Mouse (Mus musculus): ENCODE data around the gene B4galnt3. TPM values are rescaled to one million over a fixed set of nuclear protein-coding genes. Genes with fewer than 3 reads are reported as not detected.

B4galnt3 gene
- polyA plus RNA-seq, 1 experiment from 2014 or later = 0.22 TPM

DNA sequence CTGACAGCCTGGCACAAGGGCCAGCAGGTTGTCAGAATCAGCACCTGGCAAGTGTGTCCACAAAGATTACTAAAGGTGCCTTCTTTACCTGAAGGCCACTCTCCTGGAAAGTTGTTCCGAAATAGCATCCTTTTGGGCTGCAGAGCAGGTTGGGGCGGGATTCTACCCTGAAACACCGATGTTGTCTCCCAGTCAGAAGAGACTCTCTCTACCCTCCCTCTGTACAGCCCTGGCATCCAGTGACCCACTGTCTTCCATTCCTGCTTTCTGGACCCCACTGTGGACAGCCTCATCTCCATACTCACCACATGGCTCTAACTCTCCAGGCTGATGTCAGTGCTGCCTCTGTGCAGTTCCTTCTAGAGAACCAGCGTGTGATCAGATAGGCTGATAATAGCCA is 118.7 kb downstream of the B4galnt3 start:
- Histone ChIP-seq H3K27ac (no peak overlapping the region), H3K4me1 (no peaks in the 10 kb centered on the region), H3K36me3 (replicated peaks) (no peaks in the 10 kb centered on the region), H3K27me3 (no peaks in the 10 kb centered on the region), H3K4me2 (no peak overlapping the region), H3K9me3 (no peaks in the 10 kb centered on the region), H3K4me3 (replicated peaks) (no peak overlapping the region), H3K9ac (no peak overlapping the region)
- no peak for ATAC-seq (ENCODE audit: low FRiP score)
- 92% methylated on average over 4 of the region's 4 CpGs for WGBS

DNA sequence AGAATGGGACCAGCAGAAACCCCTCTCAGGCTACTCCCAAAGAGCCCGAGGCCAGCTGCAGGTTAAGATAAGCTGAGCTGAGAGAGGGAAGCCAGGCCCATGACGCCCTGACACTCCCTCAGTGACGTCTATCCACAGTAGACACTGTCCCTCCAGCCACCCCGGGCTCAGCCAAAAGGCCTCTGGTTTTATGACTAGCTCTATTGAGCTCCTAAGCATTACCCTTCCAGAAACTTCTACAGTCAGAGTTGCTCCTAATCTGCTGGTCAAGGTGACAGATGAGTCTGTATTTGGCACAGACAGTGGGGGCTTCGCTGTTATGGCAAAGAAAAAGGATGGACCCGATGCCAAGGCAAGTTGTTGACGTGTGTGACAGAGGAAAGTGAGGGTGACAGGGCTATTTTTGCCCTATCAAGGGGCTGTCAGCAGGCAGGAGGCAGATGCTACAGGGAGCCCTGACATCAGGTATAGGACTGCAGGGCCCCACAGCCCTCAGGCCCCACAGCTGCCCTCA is 119.7 kb downstream of the B4galnt3 start:
- Histone ChIP-seq H3K4me2 (no peak overlapping the region), H3K27ac (no peak overlapping the region; the same call in 1 of the 2 replicates), H3K9ac (no peak overlapping the region), H3K4me3 (replicated peaks) (no peak overlapping the region), H3K4me1 (no peaks in the 10 kb centered on the region), H3K27me3 (no peaks in the 10 kb centered on the region), H3K36me3 (replicated peaks) (no peaks in the 10 kb centered on the region), H3K9me3 (no peaks in the 10 kb centered on the region)
- no peak for ATAC-seq (ENCODE audit: low FRiP score)
- WGBS = 78% methylated on average over 7 of the region's 7 CpGs

DNA sequence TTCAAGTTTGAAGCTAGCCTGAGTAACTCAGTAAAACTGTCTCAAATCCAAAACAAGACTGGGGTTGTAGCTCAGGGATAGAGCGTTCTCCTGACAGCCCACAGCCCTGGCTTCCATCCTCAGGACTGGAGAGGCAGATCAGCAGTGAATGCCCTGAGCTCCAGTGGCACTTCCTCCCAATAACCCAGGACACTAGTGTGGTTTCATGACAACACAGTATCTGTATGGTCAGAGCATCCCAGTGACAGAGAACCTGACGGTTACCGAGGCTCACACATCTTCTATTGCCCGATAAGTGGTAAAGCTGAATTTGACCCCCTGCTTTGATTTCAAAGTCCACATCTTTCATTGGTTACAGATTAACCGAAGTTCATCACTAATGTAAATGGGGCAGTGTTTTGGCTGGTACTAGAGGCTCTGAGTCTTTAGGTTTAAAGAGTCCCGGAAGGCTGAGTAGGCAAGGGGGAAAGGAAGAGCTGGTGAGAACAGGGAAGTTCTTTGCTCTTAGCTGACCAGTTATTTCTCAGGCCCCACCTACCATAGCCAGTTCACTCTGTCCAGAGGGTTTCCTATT is 120.2 kb downstream of the B4galnt3 start:
- Histone ChIP-seq H3K36me3 (replicated peaks) (no peaks in the 10 kb centered on the region), H3K9me3 (no peaks in the 10 kb centered on the region), H3K4me1 (no peaks in the 10 kb centered on the region), H3K4me2 (no peak overlapping the region), H3K27me3 (no peaks in the 10 kb centered on the region), H3K4me3 (replicated peaks) (no peak overlapping the region), H3K9ac (no peak overlapping the region), H3K27ac (peak overlapping the region; percentile 6; the same call in 1 of the 2 replicates)
- 84% methylated on average over 6 of the region's 6 CpGs for WGBS
- ATAC-seq (ENCODE audit: low FRiP score) = no peak

- no peaks in the 10 kb centered on the region for H3K9me3 ChIP-seq
- H3K4me2 ChIP-seq = no peak overlapping the region
- H3K27me3 ChIP-seq = no peaks in the 10 kb centered on the region
- H3K4me3 ChIP-seq (replicated peaks) = no peak overlapping the region
- H3K27ac ChIP-seq = no peak overlapping the region
- 84% methylated on average over 8 of the region's 8 CpGs for WGBS
- no peaks in the 10 kb centered on the region for H3K36me3 ChIP-seq (replicated peaks)
- no peak for ATAC-seq (ENCODE audit: low FRiP score)
- no peak overlapping the region for H3K9ac ChIP-seq
- H3K4me1 ChIP-seq = no peaks in the 10 kb centered on the region
Observed at GRCm38 (mm10) chr6:120172294-120173017, 121.9 kb downstream of the B4galnt3 start.

DNA sequence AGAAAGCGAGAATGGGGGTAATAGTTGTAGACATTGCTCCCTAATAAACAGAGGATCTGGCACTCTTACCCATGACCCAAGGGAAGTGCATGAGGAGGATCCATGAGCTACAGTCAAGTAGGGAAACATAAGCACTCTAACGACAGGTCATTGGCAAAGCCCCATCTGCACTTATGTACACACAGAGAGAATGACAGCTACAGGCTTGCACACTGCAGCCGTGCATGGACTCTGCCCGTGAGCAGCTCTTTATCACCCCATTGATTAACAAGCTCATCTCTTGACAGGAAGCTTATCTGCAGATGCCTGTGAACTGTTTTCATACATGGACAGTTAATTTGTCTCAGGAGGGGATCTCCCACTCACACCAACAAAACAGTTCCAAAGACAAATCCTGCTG is 126.8 kb downstream of the B4galnt3 start:
- Histone ChIP-seq H3K9ac (no peak overlapping the region), H3K9me3 (no peaks in the 10 kb centered on the region), H3K36me3 (replicated peaks) (no peaks in the 10 kb centered on the region), H3K4me2 (no peak overlapping the region), H3K27ac (no peak overlapping the region), H3K4me3 (replicated peaks) (no peak overlapping the region), H3K4me1 (no peaks in the 10 kb centered on the region), H3K27me3 (no peaks in the 10 kb centered on the region)
- WGBS = 86% methylated on average over 4 of the region's 4 CpGs
- no peak for ATAC-seq (ENCODE audit: low FRiP score)

GRCm38 (mm10) chr6:120164765-120165164 is 129.6 kb downstream of the B4galnt3 start:
- Histone ChIP-seq H3K4me2 (no peak overlapping the region), H3K9ac (no peak overlapping the region), H3K36me3 (replicated peaks) (no peaks in the 10 kb centered on the region), H3K4me1 (peaks cover 1% of the 10 kb centered on the region), H3K27me3 (no peaks in the 10 kb centered on the region), H3K27ac (no peak overlapping the region), H3K4me3 (replicated peaks) (no peak overlapping the region), H3K9me3 (no peaks in the 10 kb centered on the region)
- WGBS = 82% methylated on average over 4 of the region's 4 CpGs
- ATAC-seq (ENCODE audit: low FRiP score) = no peak

DNA sequence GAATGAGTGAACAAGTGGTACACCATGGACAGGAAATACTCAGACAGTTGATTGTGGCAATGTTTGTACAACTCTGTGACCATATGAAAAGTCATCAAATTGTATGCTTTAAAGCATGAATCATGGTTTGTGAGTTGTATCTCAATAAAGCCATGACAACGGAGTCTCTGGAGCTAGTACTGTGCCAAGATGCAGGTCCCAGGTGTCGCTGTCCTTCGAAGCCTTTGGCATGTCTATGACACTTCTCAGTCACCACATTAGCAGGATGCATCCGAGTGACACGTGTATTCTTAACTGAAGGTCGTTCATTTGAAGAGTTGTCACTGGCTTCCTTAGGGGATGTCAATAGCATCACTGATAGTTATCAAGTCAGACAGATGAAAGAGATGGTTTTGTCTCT is 131.4 kb downstream of the B4galnt3 start:
- H3K27ac ChIP-seq = no peak overlapping the region
- 84% methylated on average over 6 of the region's 6 CpGs for WGBS
- H3K9me3 ChIP-seq = no peaks in the 10 kb centered on the region
- H3K4me1 ChIP-seq = peaks cover 13% of the 10 kb centered on the region
- no peak overlapping the region for H3K4me3 ChIP-seq (replicated peaks)
- no peaks in the 10 kb centered on the region for H3K27me3 ChIP-seq
- no peak overlapping the region for H3K9ac ChIP-seq
- ATAC-seq (ENCODE audit: low FRiP score) = no peak
- no peaks in the 10 kb centered on the region for H3K36me3 ChIP-seq (replicated peaks)
- H3K4me2 ChIP-seq = no peak overlapping the region

DNA sequence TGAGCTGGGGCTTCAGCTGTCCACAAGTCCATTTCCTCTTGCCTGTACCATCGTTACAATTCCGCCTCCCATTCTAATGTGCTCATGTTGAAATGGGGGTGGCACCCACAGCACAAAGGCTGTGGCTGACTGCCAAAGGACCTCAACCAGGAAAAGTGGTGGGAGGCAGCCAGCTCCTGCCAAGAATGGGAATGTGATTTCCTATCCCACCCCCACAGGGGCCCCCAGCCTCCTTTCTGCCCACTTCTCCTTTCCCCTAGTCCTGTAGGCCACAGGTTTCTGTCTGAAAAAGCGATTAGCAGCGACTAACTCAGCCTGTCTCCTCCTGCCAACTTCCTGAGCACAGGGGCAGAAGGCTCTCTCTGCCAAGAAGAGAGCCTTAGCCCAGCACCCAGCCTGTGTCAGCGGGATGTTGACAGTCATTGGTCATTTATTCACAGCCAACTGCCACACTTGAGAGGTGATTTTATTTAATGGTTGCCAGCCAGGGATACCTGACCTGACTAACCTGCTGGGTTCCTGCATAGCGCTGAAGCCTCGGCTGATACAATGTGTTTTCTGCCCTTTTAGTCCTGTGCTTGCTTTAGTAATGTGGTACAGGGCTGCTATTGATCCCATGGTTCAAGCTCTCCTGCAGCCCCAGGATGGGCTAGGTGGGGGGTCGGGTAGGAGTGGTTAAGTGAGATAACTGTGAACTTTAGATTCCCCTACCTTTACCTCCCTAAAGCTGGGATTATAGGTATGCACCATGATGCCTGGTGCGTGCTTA is 135.0 kb downstream of the B4galnt3 start:
- 60% methylated on average over 9 of the region's 9 CpGs for WGBS
- Histone ChIP-seq H3K27ac (peak overlapping the region; percentile 53; the same call in 1 of the 2 replicates), H3K9ac (no peak overlapping the region), H3K9me3 (no peaks in the 10 kb centered on the region), H3K36me3 (replicated peaks) (no peaks in the 10 kb centered on the region), H3K4me1 (peaks cover 27% of the 10 kb centered on the region), H3K4me2 (no peak overlapping the region), H3K4me3 (replicated peaks) (no peak overlapping the region), H3K27me3 (no peaks in the 10 kb centered on the region)
- ATAC-seq (ENCODE audit: low FRiP score) = peak; percentile 67; the same call in 1 of the 2 replicates

DNA sequence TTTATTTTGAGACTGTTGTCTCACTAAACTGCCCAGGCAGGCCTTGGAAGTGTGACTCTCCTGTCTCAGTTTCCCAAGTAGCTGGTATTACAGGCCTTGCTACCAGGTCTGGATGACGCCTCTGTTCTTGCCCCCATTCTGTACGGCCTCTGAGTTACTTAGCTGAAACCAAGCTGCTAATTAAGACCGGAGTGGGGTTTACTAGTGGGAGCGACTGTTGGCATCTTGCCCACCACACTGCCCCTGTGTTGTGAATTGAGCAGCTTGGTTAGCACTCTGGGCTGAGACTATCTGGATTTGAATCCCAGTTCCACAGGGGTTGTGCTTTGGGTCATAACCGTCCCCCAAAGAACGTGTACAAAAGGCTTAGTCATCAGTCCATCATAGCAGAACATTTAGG is 136.9 kb downstream of the B4galnt3 start:
- WGBS = 53% methylated on average over 6 of the region's 6 CpGs
- Histone ChIP-seq H3K9ac (no peak overlapping the region), H3K27ac (no peak overlapping the region), H3K36me3 (replicated peaks) (no peaks in the 10 kb centered on the region), H3K27me3 (no peaks in the 10 kb centered on the region), H3K4me3 (replicated peaks) (no peak overlapping the region), H3K4me2 (no peak overlapping the region), H3K9me3 (no peaks in the 10 kb centered on the region), H3K4me1 (peaks cover 27% of the 10 kb centered on the region)
- ATAC-seq (ENCODE audit: low FRiP score) = peak; percentile 51; the same call in 1 of the 2 replicates

DNA sequence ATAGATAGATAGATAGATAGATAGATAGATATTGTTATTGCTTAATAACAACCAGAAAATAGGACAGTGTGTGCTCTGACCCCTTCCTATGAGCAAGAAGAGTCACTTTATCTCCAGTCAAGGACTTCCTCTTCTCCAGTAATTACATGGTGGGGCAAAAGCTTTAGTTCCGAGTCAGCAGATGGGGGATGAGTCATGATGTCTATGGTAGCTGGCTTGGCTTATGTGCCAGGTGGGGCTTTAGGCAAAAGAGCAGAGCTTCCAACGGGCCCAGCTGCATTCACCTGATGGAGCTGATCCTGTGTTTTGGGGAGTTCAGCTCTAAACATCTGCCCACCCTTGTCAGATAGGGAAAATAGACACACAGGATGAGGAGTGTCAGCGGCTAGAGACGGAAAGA is 138.8 kb downstream of the B4galnt3 start:
- Histone ChIP-seq H3K9me3 (no peaks in the 10 kb centered on the region), H3K9ac (no peak overlapping the region), H3K36me3 (replicated peaks) (no peaks in the 10 kb centered on the region), H3K4me3 (replicated peaks) (no peak overlapping the region), H3K27me3 (no peaks in the 10 kb centered on the region), H3K4me1 (peaks cover 27% of the 10 kb centered on the region), H3K27ac (no peak overlapping the region), H3K4me2 (no peak overlapping the region)
- no peak for ATAC-seq (ENCODE audit: low FRiP score)
- 85% methylated on average over 4 of the region's 4 CpGs for WGBS

DNA sequence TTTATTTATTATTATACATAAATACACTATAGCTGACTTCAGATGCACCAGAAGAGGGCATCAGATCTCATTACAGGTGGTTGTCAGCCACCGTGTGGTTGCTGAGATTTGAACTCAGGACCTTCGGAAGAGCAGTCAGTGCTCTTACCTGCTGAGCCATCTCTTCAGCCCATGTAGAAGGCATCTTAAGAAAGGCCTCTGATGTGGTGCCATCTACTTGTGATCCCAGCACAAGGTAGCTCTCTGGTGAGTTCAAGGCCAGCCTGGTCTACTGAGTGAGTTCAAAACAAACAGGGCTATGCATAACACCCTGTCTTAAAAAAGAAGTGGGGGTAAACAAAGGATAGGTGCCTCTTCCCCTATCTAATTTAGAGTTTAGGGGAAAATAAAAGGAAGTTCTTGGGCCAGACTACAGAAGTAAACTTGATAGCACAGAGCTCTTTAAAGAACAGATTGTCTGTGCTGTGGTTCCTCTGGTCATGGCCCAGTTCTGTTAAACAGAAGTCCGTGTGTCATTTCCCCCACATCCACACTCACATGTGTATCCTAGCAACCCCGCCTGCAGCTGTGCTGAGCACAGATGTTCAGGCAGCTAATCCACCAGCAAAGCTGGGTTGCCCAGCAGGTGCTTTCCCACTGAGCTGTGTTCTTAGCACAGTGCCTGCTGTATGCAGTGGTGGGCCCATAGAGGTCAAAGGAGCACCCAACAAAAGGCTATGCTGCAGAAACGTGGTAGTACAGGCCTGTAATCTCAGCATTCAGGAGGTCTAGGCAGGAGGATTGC is 139.6 kb downstream of the B4galnt3 start:
- Histone ChIP-seq H3K4me1 (peaks cover 25% of the 10 kb centered on the region), H3K27me3 (no peaks in the 10 kb centered on the region), H3K9me3 (no peaks in the 10 kb centered on the region), H3K4me3 (replicated peaks) (no peak overlapping the region), H3K36me3 (replicated peaks) (no peaks in the 10 kb centered on the region), H3K9ac (no peak overlapping the region), H3K4me2 (no peak overlapping the region), H3K27ac (no peak overlapping the region)
- WGBS = 64% methylated on average over 5 of the region's 5 CpGs
- ATAC-seq (ENCODE audit: low FRiP score) = no peak

Data from forebrain, embryonic 12.5 days (tissue).